Mouse (Mus musculus) brain, embryonic 14.5 days (tissue): ENCODE data around the gene Cd9. TPM values are rescaled to one million over a fixed set of nuclear protein-coding genes. Genes with fewer than 3 reads are reported as not detected.

ENCODE experiments used
- DNase-seq: peaks from one replicate; pipeline ENCODE4 v3.0.0-alpha.2; 2011; ENCODE audit warnings: low read depth
- CTCF ChIP-seq: fragments of 200-500 bp; IDR thresholded peaks from 2 replicates; pipeline ENCODE4 v1.5.1; 2012; ENCODE audit warnings: inconsistent platforms, mild to moderate bottlenecking, moderate library complexity, borderline replicate concordance; ENCODE audit not compliant: insufficient read depth, insufficient read length; ENCODE audit errors: extremely low read depth
- POLR2A ChIP-seq: fragments of 200-500 bp; IDR thresholded peaks from 2 replicates; pipeline ENCODE4 v1.6.1; 2012; ENCODE audit warnings: mild to moderate bottlenecking, inconsistent platforms, borderline replicate concordance; ENCODE audit not compliant: poor library complexity, insufficient read depth, insufficient read length, severe bottlenecking; ENCODE audit errors: extremely low read depth
- polyA plus RNA-seq: library from polyadenylated mRNA; depleted of rRNA; stranded (reverse); fragments of >200 nt; gene quantifications from 2 replicates; pipeline ENCODE4 v1.2.3, GENCODE M21; 2012

Gene Cd9
- polyA plus RNA-seq, 1 experiment: 47.3 TPM

GRCm38 (mm10) chr6:125426383-125427360 lies 67.9 kb downstream of the Cd9 start:
- DNase-seq: peak; percentile 81
- TF ChIP-seq CTCF (peak; percentile 98), POLR2A (no peak)

- DNase-seq: no peak
- TF ChIP-seq POLR2A: no peak
Observed at GRCm38 (mm10) chr6:125425205-125426090, 69.1 kb downstream of the Cd9 start.

- TF ChIP-seq CTCF: no peak
- TF ChIP-seq POLR2A: no peak
- DNase-seq: no peak
Observed at GRCm38 (mm10) chr6:125424156-125424555, 70.4 kb downstream of the Cd9 start.

GRCm38 (mm10) chr6:125423507-125423906 lies 71.1 kb downstream of the Cd9 start:
- no peak for DNase-seq
- TF ChIP-seq POLR2A (no peak), CTCF (no peak)

GRCm38 (mm10) chr6:125423099-125423498 lies 71.5 kb downstream of the Cd9 start:
- no peak for DNase-seq
- TF ChIP-seq CTCF (no peak), POLR2A (no peak)

GRCm38 (mm10) chr6:125422051-125422822 lies 72.4 kb downstream of the Cd9 start:
- no peak for TF ChIP-seq POLR2A
- no peak for TF ChIP-seq CTCF
- DNase-seq: peak; percentile 84

- no peak for TF ChIP-seq POLR2A
- TF ChIP-seq CTCF: no peak
- DNase-seq: no peak
Observed at GRCm38 (mm10) chr6:125420458-125421063, 74.0 kb downstream of the Cd9 start.

- DNase-seq: peak; percentile 94
- no peak for TF ChIP-seq POLR2A
- peak; percentile 93 for TF ChIP-seq CTCF
Observed at GRCm38 (mm10) chr6:125418744-125419143, 75.8 kb downstream of the Cd9 start.

- no peak for DNase-seq
- TF ChIP-seq POLR2A (no peak), CTCF (no peak)
Observed at GRCm38 (mm10) chr6:125413326-125413725, 81.3 kb downstream of the Cd9 start.

- DNase-seq: no peak
- TF ChIP-seq CTCF (no peak), POLR2A (no peak)
Observed at GRCm38 (mm10) chr6:125411661-125412060, 82.9 kb downstream of the Cd9 start.
